Mouse (Mus musculus): ENCODE measurements around the gene Nqo1.

Gene Nqo1

DNA sequence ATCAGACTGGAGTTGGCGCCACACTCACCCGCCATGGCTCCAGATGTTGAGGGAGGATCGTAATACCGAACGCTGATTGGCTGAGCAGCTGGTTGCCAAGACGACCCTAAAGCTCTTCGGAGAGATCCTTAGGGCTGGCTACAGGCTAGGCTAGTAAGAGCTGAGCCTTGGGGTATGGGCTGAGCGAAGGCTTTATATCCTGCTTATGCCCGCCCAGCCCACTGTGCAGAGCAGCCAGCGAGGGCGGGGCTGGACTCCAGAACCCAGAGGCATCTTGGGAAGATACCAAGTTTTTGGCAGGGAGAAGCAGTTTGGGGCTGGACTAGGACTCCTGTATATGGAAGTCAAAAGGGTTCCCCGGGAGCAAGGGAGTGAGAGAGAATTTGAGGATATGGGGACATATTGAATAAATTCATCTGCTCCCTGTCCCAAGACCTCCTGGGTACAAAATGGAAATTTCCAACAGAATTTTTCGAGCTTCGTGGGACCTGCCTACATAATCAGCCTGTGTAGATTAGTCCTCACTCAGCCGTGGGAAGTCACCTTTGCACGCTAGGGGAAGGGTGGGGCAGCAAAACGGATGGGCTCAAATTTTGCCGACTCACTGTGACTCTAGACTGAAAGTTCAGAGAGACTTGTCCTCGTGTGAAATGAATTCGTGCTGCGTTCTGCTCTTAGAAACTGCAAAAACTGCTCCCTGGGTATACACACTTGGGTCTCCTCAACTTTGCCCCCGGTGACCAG, at the start of gene Nqo1:
Gene Nqo1, minus strand, starts transcription at position 169 of the 744 bp plus-strand sequence.
- peak; percentile 85 for DNase-seq

DNA sequence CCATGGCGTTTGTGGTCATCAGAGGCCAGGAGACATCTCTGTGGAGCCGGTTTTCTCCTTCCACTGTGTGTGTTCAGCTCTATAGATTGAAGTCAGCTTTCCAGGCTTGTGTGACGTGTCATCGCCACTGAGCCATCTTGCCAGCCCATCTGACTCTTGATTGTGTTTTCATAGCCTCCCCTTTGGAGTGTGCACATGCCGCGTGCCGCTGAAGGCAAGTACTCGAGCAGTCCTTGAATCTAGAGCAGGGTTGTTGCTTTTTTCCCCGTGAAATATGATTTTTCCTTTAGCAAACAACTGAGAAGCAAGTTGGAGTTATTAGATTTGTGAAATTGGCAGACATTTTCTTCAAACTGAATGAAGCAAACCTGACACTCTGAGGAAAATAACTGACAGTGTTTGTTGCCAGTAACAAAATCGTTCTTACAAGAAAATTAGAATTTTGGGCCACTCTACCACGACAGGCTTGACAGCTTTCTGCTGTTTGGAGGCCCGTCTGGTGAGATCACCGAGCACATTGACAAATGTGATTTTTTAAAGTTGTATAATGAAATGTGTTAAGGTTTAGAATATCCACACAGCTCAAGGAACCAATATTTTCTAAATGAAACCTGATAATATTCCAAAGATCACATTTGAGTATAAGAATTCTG, 48.5 kb upstream of the Nqo1 start:
- DNase-seq = no peak

DNA sequence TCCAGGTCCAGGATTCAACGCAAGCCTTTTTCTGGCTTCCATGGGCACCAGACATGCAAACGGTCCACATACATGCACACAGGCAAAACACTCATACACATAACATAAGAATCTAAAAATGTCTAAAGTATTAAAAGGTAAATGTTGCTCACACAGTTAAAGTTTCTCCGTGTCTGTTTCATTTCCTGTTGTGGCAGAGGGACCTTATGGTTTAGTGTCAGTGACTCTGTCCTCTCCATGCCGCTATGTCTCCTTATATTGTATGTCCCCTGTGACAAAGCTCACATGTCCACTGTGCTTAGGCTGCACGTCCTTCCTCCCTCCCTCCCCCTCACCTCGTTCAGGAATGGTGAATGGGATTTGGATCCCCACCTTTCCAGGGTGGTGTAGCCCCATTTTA, 46.6 kb upstream of the Nqo1 start:
- no peak for DNase-seq

DNA sequence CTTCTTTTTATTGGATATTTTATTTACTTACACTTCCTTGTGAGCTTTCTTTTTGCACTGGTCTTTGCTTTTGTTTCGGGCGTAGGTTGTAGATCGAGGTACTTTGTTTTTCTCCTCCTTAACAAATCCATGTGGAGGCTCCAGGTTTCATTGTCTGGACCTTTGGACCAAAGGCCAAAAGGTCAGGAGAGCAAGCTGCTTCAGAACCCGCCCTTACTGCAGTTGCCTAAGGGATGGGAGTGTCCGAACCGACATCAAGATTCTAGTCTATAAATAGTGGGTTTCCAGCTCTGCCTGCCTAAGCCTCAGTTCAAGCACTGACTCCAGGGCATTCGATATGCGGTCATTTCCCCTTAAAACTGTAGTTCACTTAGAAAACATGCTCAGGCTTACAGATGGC, 46.1 kb upstream of the Nqo1 start:
- no peak for DNase-seq

DNA sequence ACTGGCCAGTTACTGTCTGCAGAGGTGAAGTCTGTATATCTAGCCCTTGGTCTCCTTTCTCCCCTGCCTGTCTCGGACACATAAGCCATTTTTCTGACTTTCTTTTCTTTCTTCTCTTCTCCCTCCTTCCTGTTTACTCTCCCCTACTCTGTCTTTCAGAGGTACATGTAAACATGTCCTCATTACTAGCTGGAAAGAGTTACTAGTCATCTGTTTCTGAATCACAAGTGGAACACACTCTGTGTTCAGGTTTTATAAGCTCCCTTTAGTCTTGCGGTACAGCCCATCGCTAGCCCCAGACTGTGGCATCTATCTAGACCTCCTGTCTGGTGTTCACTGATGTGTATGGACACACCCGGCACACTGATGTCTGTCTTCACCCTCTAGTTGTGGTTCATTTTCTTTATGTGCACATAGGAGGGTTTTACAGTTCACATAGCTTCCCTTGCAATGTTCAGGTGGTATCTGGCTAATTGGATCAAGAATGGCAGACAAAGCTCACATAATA, 45.4 kb upstream of the Nqo1 start:
- no peak for DNase-seq

DNA sequence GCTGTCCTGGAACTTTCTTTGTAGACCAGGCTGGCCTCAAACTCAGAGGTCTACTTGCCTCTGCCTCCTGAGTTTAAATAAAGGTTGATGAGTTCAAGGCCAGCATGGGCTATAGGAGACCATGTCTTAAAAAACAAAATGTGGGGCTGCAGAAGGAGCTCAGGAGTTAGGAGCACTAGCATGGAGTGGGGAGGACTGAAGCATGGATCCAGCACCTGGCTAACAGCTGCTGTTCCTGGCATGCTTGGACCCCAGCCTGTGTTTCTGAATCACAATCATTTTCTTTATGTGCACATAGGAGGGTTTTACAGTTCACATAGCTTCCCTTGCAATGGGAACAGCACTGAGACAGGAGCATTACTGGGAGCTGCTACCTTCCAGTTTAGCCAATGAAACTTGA, 44.7 kb upstream of the Nqo1 start:
- DNase-seq = no peak

DNA sequence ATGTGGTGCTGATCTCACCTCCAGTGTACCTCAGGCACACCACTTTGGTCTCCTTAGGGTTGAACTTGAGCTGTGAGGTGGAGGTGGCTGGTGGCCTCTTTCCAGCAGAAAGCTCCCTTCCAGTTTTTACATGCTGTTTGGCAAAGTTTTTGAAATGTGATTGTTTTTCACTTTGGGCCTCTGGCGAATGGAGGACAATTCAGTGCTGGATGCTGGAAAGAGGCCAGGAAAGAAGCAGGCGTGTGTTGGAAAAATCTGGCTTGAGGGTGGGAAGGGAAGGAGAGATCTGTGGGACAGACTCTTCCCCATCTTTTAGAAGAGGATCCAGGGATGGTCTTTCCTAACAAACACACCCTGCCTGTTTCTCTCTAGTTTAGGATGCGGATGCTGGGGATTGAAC, 41.6 kb upstream of the Nqo1 start:
- DNase-seq = no peak

DNA sequence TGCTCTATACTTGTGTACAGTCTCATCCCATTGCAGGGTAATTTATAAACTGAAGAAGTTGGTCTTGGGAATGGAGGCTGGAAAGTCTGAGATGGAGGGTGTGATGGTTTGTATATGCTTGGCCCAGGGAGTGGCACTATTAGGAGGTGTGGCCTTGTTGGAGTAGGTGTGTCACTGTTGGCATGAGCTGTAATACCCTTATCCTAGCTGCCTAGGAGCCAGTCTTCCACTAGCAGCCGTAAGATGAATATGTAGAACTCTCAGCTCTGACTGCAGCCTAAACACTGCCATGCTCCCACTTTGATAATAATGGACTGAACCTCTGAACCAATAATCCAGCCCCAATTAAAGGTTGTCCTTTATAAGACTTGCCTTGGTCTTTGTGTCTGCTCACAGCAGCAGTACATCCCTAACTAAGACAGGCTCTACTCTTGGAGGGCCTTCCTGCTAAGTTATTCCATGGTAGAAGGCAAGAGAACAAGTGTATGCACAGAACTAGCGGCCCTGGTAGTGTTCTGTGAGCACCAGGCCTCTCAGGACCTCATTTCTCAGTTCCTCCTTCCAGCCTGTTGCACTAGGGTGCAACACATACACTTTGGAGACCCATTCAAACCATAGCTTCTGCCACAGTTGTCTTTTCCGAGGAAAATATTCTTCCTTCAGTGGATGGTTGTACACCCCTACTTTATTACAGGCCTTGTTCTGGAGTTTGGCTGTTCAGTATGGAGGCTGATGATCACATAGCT, 37.0 kb upstream of the Nqo1 start:
- no peak for DNase-seq

DNA sequence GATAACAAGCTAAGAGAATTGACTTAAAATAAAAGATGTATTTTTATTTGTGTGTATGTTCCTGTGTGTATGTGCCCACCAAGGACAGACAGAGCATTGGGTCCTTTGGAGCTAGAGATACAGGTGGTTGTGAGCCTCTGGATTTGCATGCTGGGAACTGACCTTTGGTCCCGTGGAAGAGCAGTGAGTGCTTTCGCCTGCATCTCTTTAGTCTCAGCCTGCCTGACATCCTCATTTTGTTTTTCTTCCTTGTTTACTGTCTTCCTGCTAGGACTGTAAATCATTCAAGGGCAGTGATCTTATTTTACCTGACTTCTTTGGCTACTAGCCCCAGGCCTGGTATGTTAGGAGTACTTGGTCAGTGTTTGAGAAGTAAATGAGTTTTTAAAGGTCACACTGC, 34.7 kb upstream of the Nqo1 start:
- DNase-seq = no peak

DNA sequence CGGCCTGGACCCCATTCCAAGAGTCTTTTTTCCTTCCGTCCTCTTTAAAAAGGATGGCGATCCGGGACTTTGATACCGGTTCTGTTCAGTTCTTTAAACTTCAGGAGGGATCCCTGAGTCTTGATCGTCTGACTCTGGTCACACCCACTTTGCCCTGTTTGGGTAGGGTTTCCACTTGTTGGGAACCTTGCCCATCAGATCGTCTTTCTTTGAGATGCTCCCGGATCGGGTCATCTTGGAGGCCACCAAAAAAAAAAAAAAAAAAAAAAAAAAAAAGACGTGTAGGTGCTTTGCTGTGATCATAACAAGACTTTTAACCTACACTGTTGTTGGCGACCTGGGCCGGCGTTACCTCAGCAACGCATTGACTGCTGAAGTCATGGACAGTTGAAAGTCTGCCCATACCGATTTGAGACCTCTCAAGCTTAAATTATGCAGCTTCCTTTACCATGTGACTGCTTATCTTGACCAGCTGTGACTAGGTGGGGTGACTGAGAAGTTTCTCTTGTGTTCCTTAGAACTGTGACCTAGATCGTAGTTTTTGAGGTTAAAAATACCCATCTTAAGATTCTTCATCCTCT, 33.9 kb upstream of the Nqo1 start:
- DNase-seq = peak; percentile 50

DNA sequence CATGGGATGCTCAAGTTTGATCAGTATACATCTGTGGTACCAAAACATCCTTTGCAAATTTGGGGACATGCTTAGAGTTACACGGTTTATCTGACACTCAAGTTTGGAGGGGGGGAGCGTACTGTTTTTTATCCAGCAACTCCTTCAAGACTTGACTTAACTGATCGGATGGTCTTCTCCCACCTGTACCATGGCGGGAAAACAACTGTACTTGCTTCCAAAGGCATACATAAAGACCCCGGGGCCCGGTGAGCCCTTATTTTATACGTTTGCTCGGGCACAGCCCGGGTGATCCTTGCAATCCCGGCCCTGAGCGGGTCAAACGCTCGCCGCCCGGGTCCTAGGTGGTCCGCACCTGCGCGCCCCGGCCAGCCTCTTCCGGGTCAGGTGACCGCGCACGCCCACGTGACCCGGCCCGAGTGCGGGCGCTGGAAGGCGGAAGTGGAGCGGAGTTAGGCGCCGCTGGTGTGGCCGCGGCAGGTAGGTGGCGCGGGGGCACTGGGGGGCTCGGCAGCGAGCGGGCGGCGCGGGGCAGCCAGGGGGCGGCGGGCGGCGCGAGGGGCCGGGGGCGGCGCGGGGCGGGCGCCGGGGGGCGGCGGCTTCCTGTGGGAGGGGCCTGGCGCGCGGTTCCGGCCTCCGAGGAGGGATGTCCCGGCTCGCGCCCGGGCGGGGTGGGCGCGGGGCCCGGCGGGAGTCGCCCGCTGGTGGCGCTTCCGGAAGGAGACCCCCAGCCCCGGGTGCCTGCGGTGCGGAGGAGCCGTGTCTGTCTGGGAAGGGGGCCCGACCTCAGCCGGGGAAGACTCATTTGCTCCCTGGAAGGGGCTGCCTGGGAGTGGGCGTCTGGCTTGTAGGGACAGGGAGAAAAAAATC, 33.2 kb upstream of the Nqo1 start, which contains the start of gene Wwp2:
Gene Wwp2, plus strand, starts transcription at position 404 of the 870 bp plus-strand sequence.
- DNase-seq = peak; percentile 84

DNA sequence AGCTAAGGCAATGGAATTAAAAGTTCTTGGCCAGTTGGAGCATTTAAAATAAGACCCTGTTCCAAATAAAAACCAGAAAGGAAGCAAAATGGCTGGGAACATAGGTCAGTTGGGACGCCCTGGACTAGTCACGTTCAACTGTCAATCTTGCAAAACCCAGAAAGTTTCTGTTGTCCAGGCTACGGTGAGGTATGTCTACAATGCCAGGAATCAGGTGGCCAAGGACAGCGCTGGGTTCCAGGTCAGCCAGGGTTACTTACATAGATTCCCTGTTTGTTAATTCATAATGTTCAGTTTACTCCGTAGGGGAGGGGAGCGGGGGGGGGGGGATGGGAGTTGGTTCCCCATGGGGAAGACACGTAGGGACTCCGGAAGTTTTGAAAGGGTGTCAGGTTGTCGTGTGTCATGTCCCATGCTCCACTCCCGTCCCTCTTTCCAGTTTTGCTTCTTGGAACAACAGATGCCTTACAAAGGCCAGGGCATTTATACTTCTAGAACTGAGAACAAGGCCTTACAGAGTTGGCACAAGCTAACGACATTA, 32.5 kb upstream of the Nqo1 start:
- DNase-seq = no peak

DNA sequence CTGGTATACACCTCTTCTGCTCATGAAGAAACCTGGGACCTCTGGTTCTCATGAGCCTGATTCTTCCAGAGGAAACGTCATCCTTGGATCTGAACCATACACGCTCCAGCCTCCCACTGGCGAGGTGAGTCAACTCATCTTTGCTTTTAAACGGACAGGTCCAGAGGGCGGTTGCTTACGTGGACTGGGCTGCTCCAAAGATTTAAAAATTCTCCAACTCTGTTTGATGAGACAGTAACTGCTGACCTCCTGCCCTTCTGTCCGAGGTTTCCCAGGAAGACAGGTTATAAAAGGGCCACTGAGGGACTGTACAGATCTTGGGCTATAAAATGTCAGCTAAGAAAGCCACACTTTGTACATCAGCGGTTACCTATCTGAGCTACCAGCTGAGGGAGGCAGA, 27.8 kb upstream of the Nqo1 start:
- DNase-seq = no peak

DNA sequence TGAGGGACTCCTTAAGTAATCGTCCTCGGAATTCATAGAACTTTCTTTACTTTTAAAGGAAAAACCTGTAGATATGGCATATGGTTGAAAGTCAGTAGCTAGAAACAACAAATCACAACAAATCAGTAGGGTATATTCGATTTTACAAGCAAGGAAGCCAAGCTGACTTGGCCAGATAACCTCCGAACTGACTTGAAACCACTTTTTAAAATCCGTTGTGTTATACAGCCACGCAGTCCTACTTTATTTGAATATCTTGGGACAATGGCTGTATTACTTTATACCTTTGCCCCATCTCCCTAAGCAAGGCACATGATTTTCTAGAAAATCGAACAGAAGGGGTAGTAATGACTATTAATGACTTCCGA, 22.2 kb upstream of the Nqo1 start:
- no peak for DNase-seq

DNA sequence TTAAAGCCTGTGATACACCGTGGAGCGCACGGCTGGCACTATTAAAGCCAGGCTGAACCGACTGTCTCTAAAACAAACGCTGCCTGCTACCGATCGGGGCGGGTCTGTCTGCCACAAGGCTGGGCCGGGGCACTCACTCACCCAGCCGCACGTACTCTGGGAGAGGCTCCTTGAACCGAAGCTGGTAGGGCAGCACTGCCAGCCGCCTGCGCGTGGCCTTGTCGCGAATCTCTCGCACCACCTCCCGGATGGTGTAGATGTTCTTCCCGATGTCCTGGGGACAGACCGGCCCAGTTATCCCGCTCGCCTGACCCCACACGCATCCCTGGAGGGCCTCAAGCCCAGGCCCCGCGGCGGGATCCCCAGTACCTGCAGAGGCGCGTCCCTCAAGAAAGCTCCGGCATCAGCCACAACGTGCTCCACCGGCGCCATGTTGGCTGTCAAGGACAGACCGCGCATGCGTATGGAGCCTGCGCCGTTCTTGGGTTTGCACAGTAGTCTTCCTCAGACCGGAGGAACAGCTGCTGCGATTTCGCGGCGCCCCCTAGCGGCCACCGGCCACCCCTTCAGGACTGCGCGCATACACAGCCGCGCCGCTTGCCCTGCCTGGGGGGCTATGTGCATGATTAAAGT, 21.7 kb upstream of the Nqo1 start, which contains the start of gene Nob1:
Gene Nob1, minus strand, starts transcription at position 455 of the 633 bp plus-strand sequence.
- peak; percentile 98 for DNase-seq

DNA sequence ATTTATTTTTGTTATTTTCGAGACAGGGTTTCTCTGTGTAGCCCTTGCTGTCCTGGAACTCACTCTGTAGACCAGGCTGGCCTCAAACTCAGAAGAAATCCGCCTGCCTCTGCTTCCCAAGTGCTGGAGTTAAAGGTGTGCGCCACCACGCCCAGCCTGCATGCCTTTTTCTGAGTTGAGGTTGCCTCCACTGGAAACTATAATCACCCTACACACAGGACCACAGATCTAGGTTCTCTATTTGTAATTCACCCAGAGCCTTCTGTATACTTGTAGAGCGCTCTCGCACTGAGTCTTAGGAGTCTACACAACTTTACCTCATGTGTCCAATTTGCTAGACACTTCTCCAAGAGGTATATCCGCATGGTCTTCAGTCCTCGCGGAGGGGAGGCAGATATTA, 21.2 kb upstream of the Nqo1 start:
- no peak for DNase-seq

DNA sequence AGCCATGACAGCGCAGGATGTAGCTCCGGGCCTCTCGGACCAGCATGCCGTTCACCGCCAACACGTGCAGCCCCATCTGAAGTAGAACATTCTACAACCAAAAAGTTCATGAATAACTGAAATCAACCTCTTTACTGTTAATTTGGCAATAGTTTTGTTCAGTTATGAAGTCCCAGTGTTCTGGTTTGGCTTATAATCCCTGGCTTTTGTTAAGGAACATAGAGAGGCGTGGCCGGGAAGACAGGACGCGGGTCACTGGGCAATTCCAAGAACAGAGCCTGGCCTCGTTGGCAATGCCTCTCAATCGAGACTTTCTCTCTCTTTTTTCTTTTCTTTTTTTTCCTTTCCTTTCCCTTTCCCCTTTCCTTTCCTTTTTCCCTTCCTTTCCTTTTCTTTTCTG, 14.0 kb upstream of the Nqo1 start:
- DNase-seq = no peak

DNA sequence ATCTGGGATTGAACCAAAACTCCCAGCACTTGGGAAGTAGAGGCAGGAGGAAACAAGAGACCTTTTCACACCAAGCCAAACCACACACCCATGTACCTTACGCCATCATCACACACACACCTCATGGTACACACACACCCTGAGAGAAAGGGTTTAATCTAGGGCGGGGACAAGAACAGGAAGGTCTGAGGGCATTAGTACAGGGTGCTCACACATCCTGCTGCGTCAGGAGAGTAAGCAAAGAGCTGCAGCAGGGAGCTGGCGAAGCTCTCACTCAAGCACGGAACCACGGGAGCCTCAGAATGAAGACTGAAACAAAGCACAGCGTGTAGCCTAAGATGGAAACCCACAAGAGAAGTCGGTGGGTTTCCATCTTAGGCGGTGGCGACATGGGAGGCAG, 10.9 kb upstream of the Nqo1 start:
- no peak for DNase-seq

DNA sequence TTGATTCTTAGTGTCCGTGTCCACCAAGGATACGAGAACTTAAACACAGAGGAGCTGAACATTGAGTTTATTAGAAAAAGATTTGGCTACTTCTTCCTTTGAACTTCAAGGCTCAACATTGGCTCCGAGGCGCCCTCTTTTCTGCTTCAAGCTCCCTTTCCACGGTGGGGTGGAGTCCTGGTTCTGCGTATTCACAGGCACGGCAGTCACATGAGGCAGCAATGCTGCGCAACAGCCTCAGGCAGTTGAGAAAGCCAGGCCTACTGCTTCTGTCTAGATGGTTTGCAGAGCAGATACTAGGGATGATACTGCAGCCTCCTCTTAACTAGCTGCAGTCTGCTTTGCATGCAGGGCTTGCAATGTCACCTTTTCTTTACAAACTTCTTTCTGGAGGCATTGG, 9.5 kb upstream of the Nqo1 start:
- no peak for DNase-seq

DNA sequence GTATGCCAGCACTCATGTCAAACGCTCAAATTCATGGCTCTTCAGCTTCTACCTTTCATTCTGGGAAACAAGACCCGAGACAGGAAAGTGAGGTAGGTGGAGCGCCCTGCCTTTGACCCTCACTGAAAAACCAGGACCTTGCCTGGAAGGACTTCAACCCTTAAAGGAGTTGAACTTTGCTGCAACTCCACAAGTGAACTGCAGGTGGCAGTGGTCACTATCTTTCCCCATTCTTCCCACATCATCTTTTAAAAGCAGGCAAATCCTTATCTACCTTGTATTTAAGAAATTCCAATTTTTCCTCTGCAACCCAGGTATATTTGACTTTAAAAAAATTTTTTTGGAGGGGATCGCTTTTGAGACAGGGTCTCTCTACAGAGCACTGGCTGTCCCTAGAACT, 8.4 kb upstream of the Nqo1 start:
- peak; percentile 39 for DNase-seq

DNA sequence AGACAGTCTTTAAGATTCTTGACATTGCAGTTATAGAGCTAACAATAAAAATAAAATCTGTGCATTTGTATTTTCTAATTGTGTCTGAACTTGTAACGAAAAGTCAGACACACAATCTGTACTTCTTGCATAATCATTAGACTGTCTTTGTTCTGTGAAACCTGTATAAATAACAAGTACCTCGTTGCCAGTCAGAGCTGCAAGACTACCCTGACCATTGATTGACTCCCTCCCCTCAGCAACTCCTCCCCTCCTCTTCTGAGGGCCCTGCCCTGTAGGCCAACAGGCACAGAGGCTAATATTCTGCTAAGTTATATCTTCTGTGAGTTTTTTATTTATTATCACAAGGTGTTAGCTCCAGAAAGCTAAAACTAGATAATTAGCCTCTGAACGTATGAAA, 2.9 kb upstream of the Nqo1 start:
- DNase-seq = peak; percentile 9

DNA sequence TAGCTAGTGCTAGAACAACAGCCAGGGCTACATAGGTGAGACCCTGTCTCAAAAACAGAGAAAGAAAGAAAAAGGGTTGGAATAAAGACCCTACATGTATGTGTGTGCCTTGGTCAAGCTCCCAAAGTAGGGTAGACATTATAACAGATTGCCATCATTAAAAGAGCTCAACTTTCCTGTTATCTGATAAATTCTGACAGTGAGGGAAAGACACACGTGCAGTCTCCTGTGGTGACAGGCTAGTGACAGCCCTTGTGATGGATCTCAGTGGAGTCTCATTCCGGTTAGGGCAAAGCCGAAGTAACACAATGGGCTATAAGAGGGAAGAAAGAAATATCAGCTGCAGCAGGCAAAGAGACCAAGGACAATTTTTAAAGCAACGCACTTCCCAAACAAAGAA, 1.1 kb upstream of the Nqo1 start:
- no peak for DNase-seq

Measured in lung, postnatal 36 days (tissue).